Mouse (Mus musculus) lung, postnatal 4 days (tissue): Measurements from ENCODE around the gene Clec3a.

Experiments
- DNase-seq, 2 experiments: peaks; one replicate each; pipeline ENCODE4 v3.0.0; 2021

The Clec3a gene

DNA sequence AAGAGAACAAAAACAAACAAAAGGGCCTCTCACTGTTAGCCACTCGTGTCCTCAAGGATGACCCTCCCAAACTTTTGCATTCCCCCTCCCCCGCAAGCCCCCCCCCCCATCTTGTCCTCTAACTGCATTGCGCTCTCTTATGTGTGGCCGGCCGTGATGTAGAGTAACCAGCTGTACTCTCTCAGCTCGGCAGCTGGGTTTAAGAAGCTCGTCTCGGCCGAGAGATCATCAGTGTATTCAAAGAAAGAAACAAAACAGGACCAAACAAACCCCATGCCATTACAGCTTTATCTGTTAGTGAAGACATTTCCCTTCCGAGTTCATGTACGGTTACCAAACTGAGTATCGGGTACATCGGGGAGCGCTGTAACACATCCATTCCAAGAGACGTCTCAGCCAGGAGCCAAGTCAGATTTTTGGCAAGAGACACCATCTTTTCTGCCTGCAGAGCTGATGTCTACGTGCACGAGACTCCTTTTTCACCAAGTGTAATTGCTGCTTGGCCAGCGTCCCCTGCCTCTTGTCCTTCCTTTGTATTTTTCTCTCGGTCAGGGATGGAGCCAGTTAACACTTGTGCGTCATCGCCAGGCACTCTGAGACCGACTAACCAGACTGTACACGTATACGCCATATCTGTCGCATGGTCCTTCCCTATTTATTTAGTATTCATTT lies 40.4 kb downstream of the Clec3a start:
- DNase-seq = peak; percentile 56 to 85

DNA sequence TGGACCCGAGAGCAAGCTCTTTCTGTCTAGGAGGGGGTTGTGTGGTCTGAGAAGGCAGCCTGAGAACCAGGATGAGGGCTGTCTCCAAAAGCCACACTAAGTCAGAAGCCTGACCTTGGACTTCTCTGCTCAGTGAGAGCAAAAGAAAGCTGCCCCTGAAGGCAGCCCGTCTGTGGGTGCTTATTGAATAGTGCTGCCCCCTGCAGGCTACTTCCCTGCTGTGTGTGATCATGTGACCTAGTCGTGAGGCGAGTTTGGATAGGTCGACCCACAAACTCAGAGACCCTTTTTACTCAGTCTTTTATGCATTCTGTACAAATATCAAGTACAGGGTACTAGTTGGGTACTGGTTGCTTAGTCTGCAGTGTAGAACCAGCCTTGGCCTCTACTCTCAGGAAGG lies 42.7 kb downstream of the Clec3a start:
- no peak for DNase-seq

DNA sequence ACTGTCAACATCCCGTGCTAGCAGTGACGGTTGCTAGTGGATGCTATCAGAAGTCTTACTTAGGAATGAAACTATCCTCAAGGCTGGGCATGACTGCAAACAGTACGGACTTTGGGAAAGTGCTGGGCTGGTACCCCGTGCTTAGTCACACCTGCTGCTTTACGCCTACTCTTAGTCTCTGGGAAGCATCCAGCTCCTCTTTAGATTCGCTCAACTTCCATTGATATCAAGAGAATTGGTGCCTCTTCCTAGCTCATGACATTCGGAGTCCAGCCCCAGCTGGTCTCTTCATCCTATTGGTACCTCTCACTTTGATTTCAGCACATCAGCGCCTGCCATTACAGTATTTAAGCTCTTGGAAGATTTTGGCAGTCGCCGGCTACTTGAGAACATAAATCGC lies 44.7 kb downstream of the Clec3a start:
- DNase-seq = no peak

DNA sequence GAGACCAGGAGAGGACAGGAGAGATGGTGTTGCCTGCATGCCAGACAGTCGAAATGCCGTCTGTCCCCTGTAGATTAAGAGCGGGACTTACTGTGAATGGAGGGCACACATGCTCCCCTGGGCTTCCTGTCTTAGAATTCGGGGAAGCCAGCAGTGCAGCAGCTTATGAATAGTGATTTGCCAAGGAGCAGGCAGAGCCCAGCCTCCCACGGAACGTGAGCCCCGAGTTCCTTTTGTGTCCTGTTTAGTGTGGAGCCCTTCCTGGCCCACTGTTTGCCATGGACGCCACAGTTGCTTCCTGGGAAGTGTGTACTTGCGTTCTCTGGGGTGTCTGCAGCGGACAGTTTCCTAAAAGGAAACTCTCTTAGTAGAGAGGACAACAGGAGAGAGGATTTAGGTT lies 45.4 kb downstream of the Clec3a start:
- DNase-seq = no peak

DNA sequence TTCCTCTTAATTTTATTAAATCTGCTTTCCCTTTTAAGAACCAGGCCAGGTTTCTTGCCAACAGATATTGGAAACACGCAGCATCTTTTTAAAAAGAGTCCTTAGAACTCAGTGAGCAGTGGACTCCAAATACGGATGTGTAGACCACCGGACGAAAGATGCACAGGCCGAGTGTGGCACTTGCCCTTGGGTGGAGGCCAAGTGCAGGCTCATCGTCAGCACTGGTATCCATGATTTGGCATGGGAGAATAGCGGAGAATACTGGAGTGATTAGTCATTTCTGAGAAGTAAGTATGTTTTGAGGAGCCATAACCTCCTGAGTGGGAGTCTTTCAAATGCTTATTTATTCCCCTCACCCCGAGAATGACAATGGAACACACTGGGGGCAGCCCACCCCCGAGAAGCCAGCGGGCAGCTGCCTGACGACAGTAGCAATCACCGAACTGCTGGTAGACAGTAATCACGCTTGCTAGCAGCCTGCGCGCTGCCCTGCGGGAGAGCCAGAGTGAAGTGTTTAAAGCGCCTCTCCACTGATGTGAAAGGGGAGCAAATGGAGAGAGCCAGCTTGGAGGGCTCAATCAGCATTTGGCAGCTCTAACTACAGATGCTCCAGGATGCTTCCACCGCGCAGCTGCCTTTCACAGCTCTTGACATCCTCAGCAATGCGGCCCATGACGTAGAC lies 50.8 kb downstream of the Clec3a start:
- DNase-seq = peak in 1 of 2 experiments; percentile 41

- no peak for DNase-seq
Observed at GRCm38 (mm10) chr8:114469208-114469590, 51.3 kb downstream of the Clec3a start.

DNA sequence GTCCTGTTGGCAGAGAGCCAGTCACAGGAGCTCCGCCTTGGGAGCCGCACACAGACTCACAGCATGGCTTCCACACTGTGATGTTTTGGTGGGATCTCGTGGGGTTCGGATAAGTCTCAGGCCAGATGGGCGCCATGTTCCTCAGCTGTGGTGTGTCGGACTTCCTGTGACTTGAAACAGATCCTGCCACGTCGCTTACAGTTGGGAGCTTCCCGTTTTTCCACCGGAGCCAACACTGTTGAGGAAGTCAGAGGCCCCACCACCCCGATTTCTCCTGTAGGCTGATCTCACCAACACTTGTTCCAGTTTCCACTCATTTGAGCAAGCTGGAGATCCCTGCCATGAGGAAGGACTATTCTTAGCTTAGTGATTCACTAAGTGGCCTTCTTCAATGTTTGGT lies 55.7 kb downstream of the Clec3a start:
- no peak for DNase-seq
